ENCODE assay signal across 8 mouse cellular contexts in the genomic region with DNA sequence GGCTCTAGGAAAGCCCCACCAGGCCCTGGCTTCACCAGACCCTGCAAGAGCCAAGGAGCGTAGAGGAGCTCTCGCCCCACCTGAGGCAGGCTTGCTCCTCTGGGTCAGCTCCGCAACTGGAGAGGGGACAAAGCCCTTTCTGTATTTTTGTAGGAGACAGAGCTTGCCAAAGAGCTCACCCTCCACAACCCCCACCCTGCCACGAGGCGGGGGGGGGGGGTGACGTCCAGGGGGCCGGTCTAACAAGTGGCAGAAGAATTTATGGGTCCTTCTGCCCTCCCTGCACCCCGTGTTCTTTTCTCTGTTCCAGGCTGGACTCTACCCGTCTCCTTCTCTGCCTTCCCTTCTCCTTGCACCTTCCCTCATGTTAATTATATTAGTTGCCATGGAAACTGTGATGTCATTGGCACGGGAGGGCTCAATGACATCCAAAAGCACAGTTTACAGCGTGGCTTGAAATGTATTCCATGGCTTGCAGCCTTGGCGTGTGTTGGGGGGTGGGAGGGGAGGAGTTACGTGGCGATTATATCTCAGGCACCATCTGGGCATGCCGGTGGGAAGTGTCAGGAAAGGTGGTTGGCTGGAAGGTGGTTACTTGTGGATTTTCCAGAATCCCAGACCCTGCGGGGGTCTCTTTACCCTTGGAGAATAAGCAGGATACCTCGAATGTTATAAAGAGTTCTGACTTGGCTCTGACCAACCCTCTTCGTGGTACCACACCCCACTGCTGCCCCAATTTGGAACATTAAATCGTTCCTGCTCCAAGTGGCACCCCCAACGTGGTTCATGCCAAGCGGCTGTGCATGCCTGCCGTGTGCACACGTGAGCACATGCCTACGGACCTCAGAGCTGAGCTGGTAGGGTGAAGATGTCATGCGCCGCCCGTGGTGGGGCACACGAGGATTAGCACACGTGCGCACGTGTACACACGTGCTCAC.
DNase-seq lines count a peak whose midpoint lies in the region; ATAC-seq and TF ChIP-seq lines count a peak whose summit lies in the region.

No protein-coding gene starts in this region.

- no peak for TF ChIP-seq POLR2A in cerebellum, adult 2 months (IDR thresholded peaks at IDR 0.05; ENCODE audit: borderline replicate concordance, insufficient read depth, low read length)

- peak; percentile 94 for ATAC-seq in forebrain, embryonic 16.5 days
- ATAC-seq in intestine, postnatal 0 days: peak; percentile 29; the same call in 1 of the 2 replicates
- ATAC-seq in liver, embryonic 11.5 days (replicated peaks; ENCODE audit: low FRiP score): no peak

- no peaks in the 10 kb centered on the region for H3K36me3 ChIP-seq in forebrain, embryonic 16.5 days (ENCODE audit: control insufficient read depth, insufficient read depth)
- H3K36me3 ChIP-seq in intestine, postnatal 0 days (ENCODE audit: control insufficient read depth, insufficient read depth): no peaks in the 10 kb centered on the region
- H3K36me3 ChIP-seq in liver, embryonic 11.5 days (ENCODE audit: control insufficient read depth, insufficient read depth, low read length): no peaks in the 10 kb centered on the region

- H3K9ac ChIP-seq in forebrain, embryonic 16.5 days (replicated peaks; ENCODE audit: low read depth, low read length): peak overlapping the region; percentile 64
- H3K9ac ChIP-seq in intestine, postnatal 0 days (ENCODE audit: low read depth, low read length): no peak overlapping the region
- H3K9ac ChIP-seq in liver, embryonic 11.5 days (ENCODE audit: low read depth, low read length): no peak overlapping the region

- peaks cover 23% of the 10 kb centered on the region for H3K4me1 ChIP-seq in cerebellum, adult 2 months (ENCODE audit: control insufficient read depth, insufficient read depth, low read length)
- H3K4me1 ChIP-seq in forebrain, embryonic 16.5 days (replicated peaks; ENCODE audit: control insufficient read depth, insufficient read depth, low read length): peaks cover 21% of the 10 kb centered on the region
- no peaks in the 10 kb centered on the region for H3K4me1 ChIP-seq in intestine, postnatal 0 days (replicated peaks; ENCODE audit: control insufficient read depth, insufficient read depth, low read length)
- peaks cover 7% of the 10 kb centered on the region; the same call in 1 of the 2 replicates for H3K4me1 ChIP-seq in liver, embryonic 11.5 days (replicated peaks; ENCODE audit: control insufficient read depth, insufficient read depth, low read length)

- no peaks in the 10 kb centered on the region for H3K9me3 ChIP-seq in forebrain, embryonic 16.5 days (ENCODE audit: control insufficient read depth, low read length)
- no peaks in the 10 kb centered on the region for H3K9me3 ChIP-seq in intestine, postnatal 0 days (ENCODE audit: control insufficient read depth)
- H3K9me3 ChIP-seq in liver, embryonic 11.5 days (ENCODE audit: control insufficient read depth, low read length): no peaks in the 10 kb centered on the region

- peak overlapping the region; percentile 28 for H3K4me3 ChIP-seq in cerebellum, adult 2 months (replicated peaks; ENCODE audit: insufficient read depth, low read depth, low read length)
- H3K4me3 ChIP-seq in forebrain, embryonic 16.5 days (replicated peaks; ENCODE audit: low read length): peak overlapping the region; percentile 34
- no peak overlapping the region for H3K4me3 ChIP-seq in intestine, postnatal 0 days (ENCODE audit: low read depth, low read length)
- H3K4me3 ChIP-seq in liver, embryonic 11.5 days (ENCODE audit: low read depth, low read length): no peak overlapping the region

- TF ChIP-seq CTCF in cerebellum, adult 2 months (IDR thresholded peaks at IDR 0.05; ENCODE audit: borderline replicate concordance, insufficient read depth, low read depth, low read length): no peak
- TF ChIP-seq CTCF in intestine, postnatal 0 days (IDR thresholded peaks at IDR 0.05; ENCODE audit: low read depth): no peak

- peak overlapping the region; percentile 63 for H3K4me2 ChIP-seq in forebrain, embryonic 16.5 days (ENCODE audit: low read length)
- no peak overlapping the region for H3K4me2 ChIP-seq in intestine, postnatal 0 days (replicated peaks; ENCODE audit: low read depth)
- no peak overlapping the region for H3K4me2 ChIP-seq in liver, embryonic 11.5 days

- H3K27ac ChIP-seq in cerebellum, adult 2 months (ENCODE audit: insufficient read depth, low read length): no peak overlapping the region
- H3K27ac ChIP-seq in forebrain, embryonic 16.5 days (ENCODE audit: low read length): peak overlapping the region; percentile 85
- no peak overlapping the region for H3K27ac ChIP-seq in intestine, postnatal 0 days (ENCODE audit: low read depth, low read length)
- H3K27ac ChIP-seq in liver, embryonic 11.5 days (ENCODE audit: low read depth, low read length): no peak overlapping the region

- DNase-seq in MN1 (ENCODE audit: low spot score): peak; percentile 72
- peak; percentile 53 to 75 for DNase-seq in cerebellum, adult 2 months
- DNase-seq in left cerebral cortex, postnatal 14 days (ENCODE audit: low spot score in 2 of 2): peak; percentile 79 to 93
- DNase-seq in neural tube, embryonic 10.5 days (ENCODE audit: extremely low spot score, low spot score): peak; percentile 51
- DNase-seq in thymus, postnatal 10 days (ENCODE audit: low spot score in 2 of 2): no peak
- no peak for DNase-seq in liver, embryonic 11.5 days (ENCODE audit: low spot score)

- H3K27me3 ChIP-seq in cerebellum, adult 2 months (ENCODE audit: control insufficient read depth, insufficient read depth, low read length): no peaks in the 10 kb centered on the region
- H3K27me3 ChIP-seq in forebrain, embryonic 16.5 days (replicated peaks; ENCODE audit: control insufficient read depth, insufficient read depth, low read length): no peaks in the 10 kb centered on the region
- no peaks in the 10 kb centered on the region for H3K27me3 ChIP-seq in intestine, postnatal 0 days (replicated peaks; ENCODE audit: control insufficient read depth, insufficient read depth, low read length)
- peaks cover 12% of the 10 kb centered on the region for H3K27me3 ChIP-seq in liver, embryonic 11.5 days (replicated peaks; ENCODE audit: control insufficient read depth, insufficient read depth, low read length)

- WGBS in cerebellum, adult 2 months: 14% methylated on average over 32 of the region's 32 CpGs
- 30% methylated on average over 30 of the region's 32 CpGs for WGBS in forebrain, embryonic 16.5 days
- WGBS in intestine, postnatal 0 days: 50% methylated on average over 32 of the region's 32 CpGs
- WGBS in liver, embryonic 11.5 days: 54% methylated on average over 32 of the region's 32 CpGs

- intact Hi-C loops in left cerebral cortex, postnatal 14 days (cut with DNase I): loop anchor here (5.0 to 10.0 kb wide), 2 partner anchors 87 to 140 kb away; a partner anchor contains a TSS

Comparison
In these comparisons a context has a peak if more than half of its experiments do, and no peak if none do; other contexts are left out.
1. DNase-seq: peak in MN1 (single experiment), cerebellum, adult 2 months (2 of 2), left cerebral cortex, postnatal 14 days (2 of 2) and neural tube, embryonic 10.5 days (single experiment); none in thymus, postnatal 10 days (0 of 2) and liver, embryonic 11.5 days (single experiment).
2. H3K4me3 ChIP-seq: peak in cerebellum, adult 2 months (single experiment) and forebrain, embryonic 16.5 days (single experiment); none in intestine, postnatal 0 days (single experiment) and liver, embryonic 11.5 days (single experiment).